Mouse (Mus musculus) testis, adult 2 months (tissue): ENCODE results near the gene Elp5.

Experiments
- CTCF ChIP-seq: fragments of 200-500 bp; IDR thresholded peaks from 2 replicates; pipeline ENCODE4 v1.5.1; 2012; ENCODE audit warnings: low read depth, mild to moderate bottlenecking, inconsistent platforms, low read length, moderate library complexity; ENCODE audit not compliant: control insufficient read depth, insufficient read depth, insufficient replicate concordance
- POLR2A ChIP-seq: fragments of 200-500 bp; IDR thresholded peaks from 2 replicates; pipeline ENCODE4 v1.6.1; 2012; ENCODE audit warnings: low read depth, mild to moderate bottlenecking, inconsistent platforms, low read length, moderate library complexity; ENCODE audit not compliant: control insufficient read depth

- TF ChIP-seq POLR2A (no peak), CTCF (no peak)
These were observed 54.8 kb downstream of the Elp5 start for GRCm38 (mm10) chr11:69927501-69927900.
